Mouse (Mus musculus): ENCODE results near the gene Slc38a3. TPM values are rescaled to one million over a fixed set of nuclear protein-coding genes. Genes with fewer than 3 reads are reported as not detected.

Slc38a3 gene
- total and polyA plus RNA-seq, 2 experiments from 2014 or later, result 37.6 to 94.5 TPM

- peak overlapping the region; percentile 87 for H3K27ac ChIP-seq (ENCODE audit: low read depth, low read length)
- H3K4me1 ChIP-seq (ENCODE audit: insufficient read depth, low read length), result peaks cover 12% of the 10 kb centered on the region
- H3K9me3 ChIP-seq (ENCODE audit: low read length), result no peaks in the 10 kb centered on the region
- peak overlapping the region; percentile 93 for H3K9ac ChIP-seq (replicated peaks; ENCODE audit: low read length, poor library complexity, severe bottlenecking)
- TF ChIP-seq CTCF (IDR thresholded peaks at IDR 0.05), result no peak
- peak overlapping the region; percentile 84 for H3K4me2 ChIP-seq (ENCODE audit: low read depth, low read length, poor library complexity, severe bottlenecking)
- no peaks in the 10 kb centered on the region for H3K27me3 ChIP-seq (ENCODE audit: insufficient read depth, low read length)
- DNase-seq (ENCODE audit: low spot score) (no peak), ATAC-seq (ENCODE audit: low FRiP score) (peak; percentile 17)
- H3K36me3 ChIP-seq (ENCODE audit: insufficient read depth, low read length), result peaks cover 10% of the 10 kb centered on the region; the same call in 1 of the 2 replicates
- peak overlapping the region; percentile 70 for H3K4me3 ChIP-seq (ENCODE audit: low read depth, low read length)
- WGBS, result 1% methylated on average over 41 of the region's 55 CpGs
Measured at GRCm38 (mm10) chr9:107709096-107709696, 39.9 kb upstream of the Slc38a3 start.

DNA sequence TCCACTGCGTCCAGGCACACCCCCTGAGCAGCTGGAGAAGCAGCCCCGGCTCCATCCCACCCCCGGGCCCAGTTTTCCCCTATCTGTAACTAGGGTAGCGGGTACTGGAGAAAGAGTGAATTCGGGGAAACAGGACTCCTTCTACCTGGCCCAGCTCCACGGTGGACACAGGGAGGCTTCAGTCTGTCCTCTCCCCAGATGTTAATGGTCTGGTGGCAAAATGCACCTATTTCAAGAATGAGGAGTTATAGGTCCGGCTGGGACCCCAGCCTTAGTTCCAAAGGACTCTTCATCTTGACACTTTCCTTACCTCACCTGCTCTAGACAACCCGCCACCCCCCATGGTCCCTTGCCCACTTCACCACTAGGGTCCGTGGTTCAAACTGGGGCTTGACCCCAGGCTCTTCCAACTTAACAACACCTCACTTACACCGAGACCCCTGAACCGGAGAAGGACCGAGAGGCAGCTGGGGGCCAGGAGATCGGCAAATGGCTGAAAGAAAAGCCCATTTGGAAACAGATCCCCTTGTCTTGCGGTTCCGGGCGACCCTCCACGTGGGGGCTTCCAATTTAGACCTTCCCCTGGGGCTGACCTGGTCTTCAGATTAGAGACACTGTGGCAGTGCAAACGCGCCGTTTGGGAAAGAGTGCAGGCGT, 39.2 kb upstream of the Slc38a3 start:
- H3K4me2 ChIP-seq (ENCODE audit: low read depth, low read length, poor library complexity, severe bottlenecking), result peak overlapping the region; percentile 84
- H3K4me3 ChIP-seq (ENCODE audit: low read depth, low read length), result peak overlapping the region; percentile 70
- H3K4me1 ChIP-seq (ENCODE audit: insufficient read depth, low read length), result peaks cover 12% of the 10 kb centered on the region
- H3K9me3 ChIP-seq (ENCODE audit: low read length), result no peaks in the 10 kb centered on the region
- peak; percentile 21 for TF ChIP-seq CTCF (IDR thresholded peaks at IDR 0.05)
- peak overlapping the region; percentile 87 for H3K27ac ChIP-seq (ENCODE audit: low read depth, low read length)
- ATAC-seq (ENCODE audit: low FRiP score), result no peak
- no peaks in the 10 kb centered on the region for H3K27me3 ChIP-seq (ENCODE audit: insufficient read depth, low read length)
- 2% methylated on average over 21 of the region's 21 CpGs for WGBS
- peaks cover 10% of the 10 kb centered on the region; the same call in 1 of the 2 replicates for H3K36me3 ChIP-seq (ENCODE audit: insufficient read depth, low read length)
- DNase-seq (ENCODE audit: low spot score), result no peak
- peak overlapping the region; percentile 93 for H3K9ac ChIP-seq (replicated peaks; ENCODE audit: low read length, poor library complexity, severe bottlenecking)

- WGBS, result 5% methylated on average over 17 of the region's 17 CpGs
- Histone ChIP-seq H3K4me2 (ENCODE audit: low read depth, low read length, poor library complexity, severe bottlenecking) (peak overlapping the region; percentile 84), H3K4me3 (ENCODE audit: low read depth, low read length) (peak overlapping the region; percentile 70), H3K9ac (replicated peaks; ENCODE audit: low read length, poor library complexity, severe bottlenecking) (peak overlapping the region; percentile 93), H3K9me3 (ENCODE audit: low read length) (no peaks in the 10 kb centered on the region), H3K36me3 (ENCODE audit: insufficient read depth, low read length) (peaks cover 16% of the 10 kb centered on the region; the same call in 1 of the 2 replicates), H3K4me1 (ENCODE audit: insufficient read depth, low read length) (peaks cover 12% of the 10 kb centered on the region), H3K27me3 (ENCODE audit: insufficient read depth, low read length) (no peaks in the 10 kb centered on the region), H3K27ac (ENCODE audit: low read depth, low read length) (peak overlapping the region; percentile 87)
- DNase-seq (ENCODE audit: low spot score), result no peak
- no peak for ATAC-seq (ENCODE audit: low FRiP score)
- TF ChIP-seq CTCF (IDR thresholded peaks at IDR 0.05), result no peak
Measured at GRCm38 (mm10) chr9:107707701-107708438, 38.5 kb upstream of the Slc38a3 start.

DNA sequence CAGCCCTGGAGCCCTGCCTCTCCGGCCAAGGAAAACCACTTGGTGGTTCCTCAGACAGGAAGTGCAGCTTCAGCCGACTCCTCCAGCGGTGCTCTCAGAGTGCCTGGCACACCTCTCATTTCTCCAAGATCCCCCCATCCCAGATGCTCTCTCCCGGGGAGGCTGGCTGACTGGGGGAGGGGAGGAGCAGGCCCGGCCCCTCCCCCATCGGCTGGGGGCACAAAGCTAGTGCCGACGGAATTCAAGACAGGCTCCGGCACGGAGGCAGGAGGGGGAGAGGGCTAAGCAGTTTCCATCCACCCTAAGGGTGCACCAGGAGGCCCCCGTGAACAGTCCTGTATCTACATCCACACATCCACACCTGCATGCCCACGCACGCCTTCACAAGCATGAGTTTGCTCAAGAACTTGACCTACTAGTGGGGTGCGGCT, 37.5 kb upstream of the Slc38a3 start:
- no peak for ATAC-seq (ENCODE audit: low FRiP score)
- Histone ChIP-seq H3K4me1 (ENCODE audit: insufficient read depth, low read length) (peaks cover 12% of the 10 kb centered on the region), H3K4me2 (ENCODE audit: low read depth, low read length, poor library complexity, severe bottlenecking) (peak overlapping the region; percentile 84), H3K4me3 (ENCODE audit: low read depth, low read length) (peak overlapping the region; percentile 70), H3K36me3 (ENCODE audit: insufficient read depth, low read length) (peaks cover 19% of the 10 kb centered on the region; the same call in 1 of the 2 replicates), H3K9me3 (ENCODE audit: low read length) (no peaks in the 10 kb centered on the region), H3K27ac (ENCODE audit: low read depth, low read length) (peak overlapping the region; percentile 87; the same call in 1 of the 2 replicates), H3K9ac (replicated peaks; ENCODE audit: low read length, poor library complexity, severe bottlenecking) (peak overlapping the region; percentile 93), H3K27me3 (ENCODE audit: insufficient read depth, low read length) (no peaks in the 10 kb centered on the region)
- no peak for TF ChIP-seq CTCF (IDR thresholded peaks at IDR 0.05)
- no peak for DNase-seq (ENCODE audit: low spot score)
- 5% methylated on average over 14 of the region's 14 CpGs for WGBS

DNA sequence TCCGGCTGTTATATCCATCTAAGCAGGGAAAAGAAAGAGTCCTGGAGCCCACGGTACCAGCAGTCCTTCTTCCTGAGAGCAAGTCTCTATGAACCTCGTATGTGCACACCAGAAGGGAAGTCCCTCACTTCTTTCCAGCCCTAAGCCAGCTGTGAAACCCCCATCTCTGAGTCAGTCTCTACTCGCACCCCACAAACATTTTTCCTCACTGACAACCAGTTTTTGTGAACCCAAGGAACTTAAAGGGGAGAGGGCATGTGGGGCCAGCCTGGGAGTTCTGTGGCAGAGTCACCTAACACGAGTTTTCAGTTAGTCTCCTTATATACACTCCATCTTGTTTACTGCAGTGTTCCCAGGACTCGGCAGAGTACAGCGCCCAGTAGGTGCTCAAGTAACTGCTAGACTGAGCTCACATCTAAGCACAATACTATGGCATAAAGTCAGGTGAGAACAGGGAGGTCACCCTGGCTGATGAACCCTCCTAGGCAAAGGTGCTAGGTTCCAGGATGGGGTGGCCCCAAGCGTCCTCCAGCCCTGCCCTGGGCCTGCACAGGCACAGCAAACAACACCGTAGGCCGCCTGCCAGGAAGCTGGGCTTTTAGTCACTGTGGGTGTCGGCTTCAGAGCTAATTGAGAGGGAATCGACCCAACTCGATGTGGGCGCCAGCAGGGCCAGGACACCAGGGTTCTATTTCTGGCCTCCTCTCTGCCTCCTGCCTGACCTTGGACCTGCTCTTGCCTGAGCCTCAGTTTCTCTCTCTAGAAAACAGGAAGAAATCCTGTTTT, 34.2 kb upstream of the Slc38a3 start:
- no peaks in the 10 kb centered on the region for H3K27me3 ChIP-seq (ENCODE audit: insufficient read depth, low read length)
- peaks cover 29% of the 10 kb centered on the region for H3K4me1 ChIP-seq (ENCODE audit: insufficient read depth, low read length)
- 71% methylated on average over 14 of the region's 14 CpGs for WGBS
- TF ChIP-seq CTCF (IDR thresholded peaks at IDR 0.05), result no peak
- H3K4me2 ChIP-seq (ENCODE audit: low read depth, low read length, poor library complexity, severe bottlenecking), result no peak overlapping the region
- no peak overlapping the region for H3K27ac ChIP-seq (ENCODE audit: low read depth, low read length)
- ATAC-seq (ENCODE audit: low FRiP score) (no peak), DNase-seq (ENCODE audit: low spot score) (no peak)
- H3K4me3 ChIP-seq (ENCODE audit: low read depth, low read length), result no peak overlapping the region
- H3K9me3 ChIP-seq (ENCODE audit: low read length), result no peaks in the 10 kb centered on the region
- no peak overlapping the region for H3K9ac ChIP-seq (replicated peaks; ENCODE audit: low read length, poor library complexity, severe bottlenecking)
- H3K36me3 ChIP-seq (ENCODE audit: insufficient read depth, low read length), result peaks cover 19% of the 10 kb centered on the region; the same call in 1 of the 2 replicates

All from midbrain, postnatal 0 days (tissue).